Mouse (Mus musculus) thymus, postnatal 0 days (tissue): ENCODE results near the gene Kif9. TPM values are rescaled to one million over a fixed set of nuclear protein-coding genes. Genes with fewer than 3 reads are reported as not detected.
A peak's percentile ranks its signal among the peaks of the same experiment; 100 is the strongest.

Source experiments
- DNase-seq: peaks from one replicate; pipeline ENCODE4 v3.0.0-alpha.2; 2015; ENCODE audit warnings: low spot score
- polyA plus RNA-seq: library from polyadenylated mRNA; unstranded; fragments of >200 nt; fragmentation: Nextera tagmentation; extraction: Ambion mirVana; gene quantifications from 2 replicates; pipeline ENCODE4 v1.2.1, GENCODE M21; 2015

The Kif9 gene
- 1.2 and 1.4 TPM in 2 replicates for polyA plus RNA-seq

DNA sequence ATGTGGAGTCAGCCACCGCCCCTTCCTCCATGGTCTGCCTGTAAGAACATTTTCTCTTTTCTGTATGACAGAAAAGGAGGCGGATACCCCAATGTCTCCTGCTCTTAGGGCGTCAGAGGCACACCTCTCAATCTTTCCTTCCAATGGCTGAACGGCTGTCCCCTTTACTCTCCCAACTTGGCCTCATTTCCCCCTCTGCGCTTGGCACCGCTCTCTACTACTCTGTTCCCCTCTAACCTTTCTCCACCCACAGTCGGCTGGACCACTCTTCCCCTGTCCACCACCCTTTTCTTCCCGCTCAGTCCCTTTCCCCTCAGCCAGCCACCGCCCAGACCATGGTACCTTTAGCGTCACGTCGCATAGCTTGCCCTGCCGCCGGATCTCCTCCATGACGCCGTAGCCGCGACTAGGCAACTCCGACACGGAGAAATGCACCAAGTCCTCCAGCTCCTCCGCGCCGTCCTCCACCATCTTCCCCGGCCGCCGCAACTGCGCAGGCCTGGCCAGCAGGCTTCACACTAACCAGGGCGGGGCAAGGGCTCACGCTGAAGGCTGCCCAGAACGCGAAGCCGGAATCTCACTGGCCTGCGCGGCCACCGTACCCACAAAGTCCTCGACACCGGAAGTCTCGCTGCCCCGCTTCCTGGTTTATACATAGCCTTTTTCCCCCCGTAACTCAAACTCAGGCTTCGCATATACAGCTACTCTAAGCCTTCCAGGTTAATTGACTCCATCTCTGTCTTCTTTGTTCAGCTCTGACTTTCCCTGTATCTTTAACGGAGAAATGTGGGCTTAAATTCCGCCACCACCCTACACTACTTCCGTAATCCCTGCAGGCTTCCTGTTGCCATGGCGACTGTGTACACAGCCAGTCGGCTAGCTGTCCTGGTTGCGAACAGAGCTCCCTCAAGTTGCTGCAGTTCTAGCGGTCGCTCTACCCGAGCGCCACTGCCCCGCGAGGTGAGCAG is at the start of gene Kif9, which contains the start of gene Klhl18:
TSS of gene Kif9 (plus strand) at position 835 of the 968 bp plus-strand sequence.
TSS of gene Klhl18 (minus strand) at position 571 of the 968 bp plus-strand sequence.
- peak; percentile 93 for DNase-seq

DNA sequence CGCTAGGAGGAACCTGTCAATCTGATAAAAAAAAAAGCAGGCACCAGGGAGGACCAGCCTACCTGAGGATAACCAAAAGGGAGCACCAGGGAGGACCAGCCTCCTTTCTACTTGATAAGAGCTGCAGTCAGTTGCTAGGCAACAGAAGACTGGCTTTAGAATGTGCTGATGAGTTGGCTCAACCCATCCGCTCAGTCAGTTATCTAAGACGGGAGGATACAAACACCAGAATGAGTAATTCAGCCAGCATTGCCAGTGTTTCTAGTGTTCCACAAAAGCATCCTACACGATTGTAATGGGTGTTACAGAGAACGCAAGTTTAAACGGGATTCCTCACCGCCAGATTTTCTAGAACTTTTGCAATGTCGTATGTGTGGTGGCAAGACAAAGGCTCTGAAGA is 45.5 kb upstream of the Kif9 start:
- no peak for DNase-seq

DNA sequence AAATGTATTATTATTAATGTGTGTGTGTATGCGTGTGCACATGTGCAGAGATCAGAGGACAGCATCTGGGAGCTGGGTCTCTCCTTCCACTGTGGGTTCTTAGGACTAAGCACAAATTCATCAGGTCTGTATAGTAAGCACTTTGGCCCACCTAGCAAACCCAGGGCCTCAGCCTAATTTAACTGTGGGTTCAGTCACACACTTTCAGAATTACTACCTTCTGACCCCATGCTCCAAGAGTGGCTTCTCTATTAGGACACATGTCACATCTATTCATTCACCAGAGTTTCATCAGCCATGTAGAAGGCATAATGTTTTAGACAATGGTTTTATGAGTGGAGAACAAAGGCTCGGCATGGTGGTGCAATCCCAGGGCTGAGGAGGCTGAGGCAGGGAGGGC is 43.7 kb upstream of the Kif9 start:
- no peak for DNase-seq

DNA sequence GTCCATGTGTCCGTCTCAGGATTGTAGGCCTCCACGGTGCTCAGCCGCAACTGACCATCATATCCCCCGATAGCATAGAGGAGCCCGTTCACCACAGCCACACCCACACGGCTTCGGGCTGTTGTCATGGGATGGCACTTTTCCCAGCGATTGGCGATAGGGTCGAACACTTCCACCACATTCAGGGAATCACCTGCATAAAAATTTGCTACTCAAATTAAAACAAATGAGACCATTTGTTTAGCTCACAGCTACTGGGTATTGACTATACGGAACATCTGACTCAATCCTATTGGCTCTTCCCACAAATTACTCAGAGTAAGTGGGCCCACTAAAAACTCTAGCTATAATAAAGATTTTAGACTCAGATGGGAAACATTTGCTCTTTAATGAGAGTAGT is 40.7 kb upstream of the Kif9 start:
- no peak for DNase-seq

DNA sequence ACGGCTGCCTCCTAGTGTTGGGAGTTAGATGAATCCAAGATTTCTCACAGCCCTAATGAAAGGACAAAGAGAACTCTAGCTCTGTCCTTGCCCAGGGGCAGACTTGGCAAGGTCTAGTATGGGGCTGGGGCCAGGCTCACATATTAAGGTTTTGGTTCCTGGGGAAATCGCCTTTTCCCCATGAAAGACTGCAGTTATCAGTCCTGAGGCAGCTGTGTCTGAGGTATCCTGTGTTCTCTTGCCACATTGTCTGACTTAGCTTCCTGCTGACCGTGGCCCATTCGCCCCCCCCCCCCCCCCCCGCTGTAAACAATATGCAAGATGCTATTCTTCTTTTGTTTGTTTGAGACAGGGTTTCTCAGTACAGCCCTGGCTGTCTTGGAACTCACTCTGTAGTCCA is 36.7 kb upstream of the Kif9 start:
- DNase-seq, result no peak

DNA sequence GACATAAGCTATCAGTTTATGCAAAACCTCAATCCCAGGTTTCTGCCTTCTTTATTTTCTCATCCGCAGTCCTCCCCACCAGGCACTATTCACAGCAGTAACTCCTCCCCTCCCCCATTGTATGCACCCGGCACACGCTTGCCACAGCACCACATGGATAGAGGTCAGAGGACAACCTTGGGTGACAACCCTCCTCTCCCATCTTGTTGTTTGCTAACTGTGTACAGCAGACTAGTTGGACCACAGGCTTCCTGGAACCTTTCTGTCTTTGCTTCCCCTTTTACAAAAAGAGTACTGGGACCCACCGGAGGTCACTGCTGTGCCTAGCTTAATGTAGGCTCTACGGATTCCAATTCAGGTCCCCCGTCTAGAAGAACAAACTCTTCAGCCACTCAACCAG is 36.2 kb upstream of the Kif9 start:
- DNase-seq, result no peak

DNA sequence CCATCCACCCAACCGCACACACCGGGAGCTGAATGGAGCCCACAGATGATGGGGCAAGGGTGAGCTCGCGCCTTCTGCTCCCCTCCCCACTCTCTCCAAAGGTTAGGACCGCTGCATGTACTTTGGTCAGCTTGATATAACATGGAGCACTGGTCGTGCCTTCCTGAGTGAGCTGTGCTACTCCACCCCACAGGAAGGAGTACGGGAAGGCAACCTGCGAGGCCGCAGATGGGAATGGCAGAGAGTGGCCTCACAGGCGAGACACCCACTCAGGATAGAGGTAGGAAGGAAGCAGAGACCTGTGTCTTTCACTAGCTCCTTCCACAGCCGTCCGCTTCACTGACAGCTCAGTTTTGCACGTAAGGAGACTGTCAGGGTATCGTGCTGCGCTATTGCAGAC is 28.4 kb upstream of the Kif9 start:
- no peak for DNase-seq

DNA sequence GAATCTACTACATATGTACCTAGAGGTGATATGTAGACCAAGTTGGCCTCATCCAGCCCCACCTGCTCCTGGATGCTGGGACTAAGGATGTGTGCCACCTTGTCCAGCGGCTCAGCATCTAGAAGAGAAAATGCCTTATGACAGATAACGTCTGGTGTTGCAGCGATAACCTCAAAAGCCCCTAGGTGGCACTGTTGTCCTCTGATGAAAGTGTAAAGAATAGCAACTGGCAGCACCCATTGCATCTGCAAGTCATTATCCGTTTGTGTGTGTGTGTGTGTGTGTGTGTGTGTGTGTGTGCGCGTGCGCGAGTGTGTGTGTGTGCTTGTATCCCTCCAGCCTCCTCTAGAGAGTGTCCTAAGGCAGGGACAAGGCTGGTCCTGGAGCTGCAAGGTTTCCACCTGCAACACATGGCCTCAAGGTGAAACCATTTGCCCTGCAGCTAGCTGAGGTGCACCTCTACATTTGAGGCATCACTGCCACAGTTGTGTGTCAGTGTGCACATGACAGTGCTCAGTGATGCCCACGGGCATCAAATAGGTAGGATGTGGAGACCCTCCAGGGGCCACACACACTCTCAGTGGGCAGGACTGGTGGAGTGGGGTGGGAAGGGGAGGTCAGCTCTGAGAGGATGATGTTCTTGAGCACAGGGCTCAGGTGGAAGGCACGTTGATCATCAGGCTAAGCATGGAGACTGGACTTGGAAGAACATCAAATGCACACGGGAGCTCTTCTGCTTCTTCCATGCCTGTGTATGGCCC is 27.7 kb upstream of the Kif9 start:
- DNase-seq, result peak; percentile 88

DNA sequence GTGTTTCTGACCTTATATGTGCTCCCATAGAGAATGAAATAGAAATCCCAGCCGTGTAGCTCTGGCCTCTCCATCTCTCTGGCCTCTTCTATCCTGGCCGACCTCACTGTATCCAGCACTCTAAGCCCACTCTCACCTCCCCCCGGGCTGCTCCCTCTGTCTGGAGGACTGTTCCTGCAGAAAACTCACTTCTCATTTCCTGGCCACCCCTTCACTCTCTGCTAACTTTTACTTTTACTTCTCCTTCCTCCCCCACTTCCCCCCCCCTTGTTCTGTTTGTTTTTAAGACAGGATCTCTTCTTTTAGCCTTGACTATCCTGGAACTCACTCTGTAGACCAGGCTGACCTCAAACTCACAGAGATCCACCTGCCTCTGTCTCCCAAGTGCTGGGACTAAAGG is 24.2 kb upstream of the Kif9 start:
- DNase-seq, result no peak

DNA sequence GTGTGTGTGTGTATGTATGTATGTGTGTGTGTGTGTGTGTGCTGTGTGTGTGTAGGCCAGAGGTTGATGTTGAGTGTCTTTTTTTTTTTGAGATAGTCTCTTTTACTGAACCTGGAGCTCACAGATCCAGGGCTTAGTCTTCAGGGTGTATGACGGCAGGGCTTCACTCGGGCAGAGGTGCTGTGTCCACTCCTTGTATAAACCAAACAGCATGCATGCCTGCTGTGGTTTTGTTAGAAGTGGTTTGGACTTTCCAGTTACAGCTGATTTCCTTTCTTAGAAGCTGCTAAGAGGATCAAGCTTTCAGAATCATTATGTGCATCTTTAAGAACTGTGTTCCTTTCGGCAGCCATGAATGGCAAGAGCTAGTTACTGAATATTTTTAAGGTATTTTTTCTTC is 18.8 kb upstream of the Kif9 start:
- no peak for DNase-seq

DNA sequence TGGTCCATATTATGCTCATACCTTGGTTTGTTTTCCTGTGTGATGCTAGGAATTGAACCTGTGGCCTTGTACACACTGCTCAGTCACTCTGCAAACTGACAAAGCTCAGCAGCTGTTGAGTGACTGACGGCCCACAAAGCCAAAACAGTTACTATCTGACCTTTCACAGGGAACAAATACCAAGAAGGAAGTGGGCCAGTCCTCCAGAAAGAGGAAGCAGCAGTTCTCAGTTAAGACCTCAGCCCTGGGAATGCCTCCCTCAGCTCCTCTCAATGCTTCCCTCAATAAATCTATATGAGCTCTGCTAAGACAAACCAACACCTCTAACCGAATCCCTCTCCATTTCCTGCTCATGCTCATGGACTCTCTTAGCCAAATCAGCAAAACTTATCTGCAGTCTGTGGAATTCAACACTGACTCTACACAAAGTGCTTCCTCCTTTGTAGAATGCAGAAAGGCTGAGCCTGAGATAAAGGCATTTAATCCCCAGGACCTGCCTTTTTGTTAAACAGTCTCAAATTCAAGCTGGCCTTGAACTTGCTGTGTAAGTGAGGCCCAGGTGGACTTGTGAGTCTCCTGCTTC is 17.5 kb upstream of the Kif9 start:
- no peak for DNase-seq

DNA sequence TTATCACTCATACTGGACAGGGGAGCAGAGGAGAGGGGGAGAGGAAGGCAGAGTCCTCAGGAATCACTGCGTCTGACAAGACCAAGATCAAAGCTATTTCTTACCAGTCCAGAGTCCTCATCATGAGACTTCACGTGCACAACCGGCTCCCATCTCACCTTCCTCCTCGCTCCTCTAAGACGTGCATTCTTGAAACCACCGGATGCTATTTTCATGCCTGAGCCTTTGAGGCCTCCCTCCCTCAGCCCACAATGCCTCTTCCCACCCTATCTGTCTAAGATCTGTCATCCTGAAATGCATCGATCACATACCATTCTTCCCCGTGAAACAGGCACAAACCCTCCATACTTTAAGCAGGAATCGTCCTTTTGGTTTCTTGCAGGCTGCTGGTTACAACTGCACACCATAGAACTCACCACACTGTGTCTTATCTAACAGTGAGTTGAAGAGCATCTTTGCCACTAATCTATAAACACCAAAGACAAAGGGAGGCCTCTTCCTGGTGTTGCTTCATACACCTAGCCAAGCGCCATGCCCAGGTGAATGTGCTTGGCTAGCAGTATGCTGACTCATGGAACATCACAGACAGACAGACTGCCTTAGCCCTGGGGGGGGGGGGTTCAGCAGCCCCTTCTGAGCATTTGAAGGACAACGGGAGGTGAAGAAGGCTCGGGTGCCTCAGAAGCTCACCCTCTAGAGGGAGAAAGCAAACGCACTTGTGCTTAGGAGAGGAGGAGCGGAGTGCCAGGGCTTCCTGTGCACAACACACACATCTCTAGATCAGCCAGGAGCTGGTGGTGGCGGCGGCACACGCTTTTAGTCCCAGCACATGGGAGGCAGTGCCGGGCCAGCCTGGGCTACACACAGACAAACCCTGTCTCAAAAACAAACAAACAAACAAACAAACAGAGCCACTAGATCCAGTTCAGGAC is 15.6 kb upstream of the Kif9 start:
- DNase-seq, result peak; percentile 56

DNA sequence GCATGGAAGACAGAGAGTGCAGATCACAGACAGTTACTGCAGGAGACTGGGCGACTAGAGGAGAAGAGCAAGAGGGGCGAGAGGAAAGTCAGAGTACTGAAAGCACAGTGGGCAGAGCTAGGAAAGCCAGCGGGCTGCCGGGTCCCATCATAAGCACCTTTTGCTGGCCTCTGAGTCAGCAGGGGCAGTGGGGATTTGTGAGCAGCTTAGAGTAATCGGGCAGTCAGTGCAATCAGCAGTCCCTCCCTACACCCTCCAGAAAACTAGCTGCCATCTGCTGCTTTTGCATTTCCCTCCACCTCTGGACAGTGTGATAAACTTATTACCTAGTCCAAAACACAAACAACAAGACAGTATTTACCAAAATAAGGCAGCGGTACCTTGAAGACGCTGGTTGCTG is 14.4 kb upstream of the Kif9 start:
- no peak for DNase-seq

DNA sequence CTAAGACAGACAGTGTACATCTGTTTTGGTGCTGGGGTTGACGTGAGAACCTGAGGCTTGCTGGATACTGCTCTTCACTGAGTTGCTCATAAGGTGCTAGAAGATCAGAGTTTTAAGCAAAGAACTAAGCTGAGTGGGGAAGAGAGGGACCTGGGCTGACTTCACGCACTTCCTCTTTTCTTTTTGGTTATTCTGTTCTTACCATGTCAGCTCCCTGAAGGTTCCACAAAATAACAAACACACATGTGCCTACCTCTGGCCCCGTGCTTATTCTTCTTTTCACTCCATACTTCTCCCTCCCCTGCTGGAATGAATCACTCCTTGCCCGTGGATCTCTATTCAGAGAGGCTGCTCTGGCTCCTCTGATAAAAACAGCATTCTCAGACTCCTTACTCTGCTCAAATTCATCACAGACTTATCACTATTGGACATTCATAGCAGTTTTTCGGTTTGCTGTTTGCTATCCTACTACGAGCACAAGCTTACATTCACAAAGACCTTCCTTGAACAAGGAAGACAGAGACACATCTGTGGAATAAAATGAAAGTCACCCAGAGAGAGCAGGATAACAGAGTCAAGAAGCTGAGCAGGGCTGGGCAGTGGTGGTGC is 12.7 kb upstream of the Kif9 start:
- no peak for DNase-seq

DNA sequence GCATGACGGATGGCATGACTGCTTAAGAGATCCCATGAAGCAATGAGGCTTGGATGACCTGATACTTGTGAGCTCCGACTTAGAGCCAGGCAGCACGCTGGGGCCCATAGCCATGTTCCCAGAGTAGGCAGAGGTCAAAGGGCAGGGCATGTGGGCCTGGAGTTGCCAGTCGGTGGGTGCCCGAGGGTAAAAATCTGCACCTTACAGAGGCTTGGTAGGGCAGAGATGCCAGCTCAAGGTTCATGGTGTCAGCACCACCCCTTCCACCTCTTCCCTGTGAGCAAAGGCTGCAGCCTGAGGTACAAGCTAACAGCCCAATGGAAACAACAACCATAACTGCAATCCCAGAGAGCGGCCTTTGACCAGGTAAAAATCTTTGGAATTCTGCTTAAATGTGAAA is 11.4 kb upstream of the Kif9 start:
- DNase-seq, result no peak

DNA sequence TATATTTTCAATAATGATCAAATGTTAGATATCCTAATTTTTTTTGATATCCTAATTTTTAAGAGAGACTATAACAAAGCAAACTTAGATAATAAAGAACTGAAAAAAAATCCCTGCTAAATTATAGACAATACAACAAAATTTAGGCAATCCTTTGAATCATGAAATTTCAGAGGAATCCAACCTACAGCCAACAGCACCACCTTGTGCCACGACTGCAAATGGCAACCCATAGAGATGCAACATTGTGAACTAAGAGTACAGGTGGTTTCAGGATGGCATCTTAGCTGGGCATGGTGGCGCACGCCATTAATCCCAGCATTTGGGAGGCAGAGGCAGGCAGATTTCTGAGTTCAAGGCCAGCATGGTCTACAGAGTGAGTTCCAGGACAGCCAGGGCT is 10.6 kb upstream of the Kif9 start:
- DNase-seq, result peak; percentile 55

DNA sequence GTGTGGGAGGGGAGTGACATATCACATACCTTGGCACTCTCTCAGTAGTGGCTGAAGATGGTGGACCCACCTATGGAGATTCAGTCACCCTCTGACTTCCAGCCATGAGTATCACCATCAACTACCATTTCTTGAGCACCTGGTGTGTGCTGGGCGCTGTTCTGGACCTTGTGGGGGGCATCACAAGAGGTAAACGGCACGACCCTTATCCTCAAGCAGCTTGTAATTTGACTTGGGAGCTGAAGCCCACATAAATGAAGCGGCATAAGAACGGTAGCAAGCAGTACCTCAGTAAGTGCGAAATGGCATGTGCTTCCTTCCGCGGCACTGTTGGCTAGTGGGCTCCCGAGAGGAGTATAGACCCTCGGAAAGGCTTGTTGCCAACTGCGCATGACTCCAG is 1.2 kb downstream of the Kif9 start:
- no peak for DNase-seq

DNA sequence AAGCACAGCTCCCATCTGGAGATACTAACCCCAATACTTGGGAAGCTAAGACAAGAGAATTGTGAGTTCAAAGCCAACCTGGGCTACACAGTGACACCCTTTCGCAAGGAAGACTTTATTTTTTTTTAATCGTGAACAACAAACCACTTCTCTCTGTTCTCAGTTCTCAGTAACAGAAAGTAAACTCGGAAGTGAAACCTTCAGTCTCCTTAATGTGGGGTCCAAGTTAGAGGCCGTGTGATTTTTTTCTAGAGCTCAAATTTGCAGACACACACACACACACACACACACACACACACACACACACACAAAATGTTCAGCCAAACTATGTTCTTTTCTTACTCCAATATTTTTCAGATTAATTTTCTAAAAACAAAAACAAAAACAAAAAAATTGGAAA is 1.9 kb downstream of the Kif9 start:
- DNase-seq, result no peak

DNA sequence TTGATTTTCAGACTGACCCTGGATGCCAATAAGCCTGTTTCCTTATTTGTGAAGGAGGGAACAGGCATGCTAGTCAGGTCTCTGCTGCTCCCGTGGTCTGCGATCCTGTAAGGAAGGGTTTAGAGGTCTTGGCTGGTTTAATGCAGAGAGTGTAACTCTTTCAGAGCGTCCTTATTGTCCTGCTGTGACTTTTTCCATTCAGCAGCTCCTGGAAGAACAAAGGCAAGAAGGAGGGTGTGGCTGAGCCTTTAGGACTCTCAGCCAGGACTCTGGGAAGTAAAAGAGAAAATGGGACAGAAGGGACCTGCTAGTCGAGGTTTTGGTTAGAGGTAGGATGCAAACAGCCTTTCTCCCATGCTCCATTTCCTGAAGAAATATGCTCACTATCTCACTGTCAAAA is 12.1 kb downstream of the Kif9 start:
- no peak for DNase-seq

DNA sequence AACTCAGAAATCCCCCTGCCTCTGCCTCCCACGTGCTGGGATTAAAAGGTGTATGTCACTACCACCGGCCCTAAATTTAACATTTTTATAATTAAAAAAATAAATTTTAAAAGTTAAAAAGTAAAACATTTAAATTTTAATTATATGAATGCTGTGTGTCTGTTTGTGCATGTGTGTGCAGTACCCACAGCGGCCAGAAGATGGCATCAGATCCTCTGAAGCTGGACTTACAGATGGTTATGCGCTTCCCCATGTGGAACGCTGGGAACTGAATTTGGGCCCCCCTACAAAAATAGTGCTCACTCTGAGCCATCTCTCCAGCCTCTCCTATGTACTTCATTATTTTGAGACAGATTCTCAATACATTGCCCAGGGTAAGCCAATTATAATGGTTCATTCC is 14.2 kb downstream of the Kif9 start:
- peak; percentile 3 for DNase-seq
